Mouse (Mus musculus) cerebellum, adult 2 months (tissue): Measurements from ENCODE around the gene Nkx6-1. TPM values are rescaled to one million over a fixed set of nuclear protein-coding genes. Genes with fewer than 3 reads are reported as not detected.

ENCODE experiments used
- DNase-seq, 2 experiments: peaks; one replicate each; pipeline ENCODE4 v3.0.0; 2021
- H3K27ac ChIP-seq: fragments of 200-500 bp; 2 replicates; pipeline ENCODE4 v1.5.1; 2012; ENCODE audit warnings: low read length, control low read depth, inconsistent platforms; ENCODE audit not compliant: insufficient read depth
- H3K27me3 ChIP-seq: fragments of 200-500 bp; 2 replicates; pipeline ENCODE4 v1.6.1; 2012; ENCODE audit warnings: inconsistent platforms, mild to moderate bottlenecking, low read length, moderate library complexity; ENCODE audit not compliant: control insufficient read depth, insufficient read depth
- H3K4me1 ChIP-seq: fragments of 200-500 bp; 2 replicates; pipeline ENCODE4 v1.6.1; 2011; ENCODE audit warnings: low read length; ENCODE audit not compliant: control insufficient read depth, insufficient read depth
- H3K4me3 ChIP-seq: fragments of 200-500 bp; replicated peaks from 2 replicates; pipeline ENCODE3; 2011; ENCODE audit warnings: mild to moderate bottlenecking, low read depth, low read length, control low read depth; ENCODE audit not compliant: insufficient read depth
- CTCF ChIP-seq: fragments of 200-500 bp; IDR thresholded peaks from 2 replicates; pipeline ENCODE4 v1.5.1; 2011; ENCODE audit warnings: low read depth, mild to moderate bottlenecking, control low read depth, low read length, moderate library complexity, borderline replicate concordance; ENCODE audit not compliant: insufficient read depth
- POLR2A ChIP-seq: fragments of 200-500 bp; IDR thresholded peaks from 2 replicates; pipeline ENCODE4 v1.6.1; 2011; ENCODE audit warnings: low read length, control low read depth, borderline replicate concordance; ENCODE audit not compliant: insufficient read depth
- WGBS: fragments of 180-500 bp; shearing (Covaris S2); methylation state at CpG from one replicate; pipeline ENCODE4 v1.1.7; 2018; 5-methylcytosine and 5-hydroxymethylcytosine counted together
- polyA plus RNA-seq: library from polyadenylated mRNA; depleted of rRNA; stranded (reverse); fragments of >200 nt; gene quantifications from 2 replicates; pipeline ENCODE4 v1.2.3, GENCODE M21; 2012

Gene Nkx6-1
- polyA plus RNA-seq, 1 experiment, result 2.0 TPM

GRCm38 (mm10) chr5:101663621-101664422, 974 bp downstream of the Nkx6-1 start:
- peaks cover 27% of the 10 kb centered on the region; the same call in 1 of the 2 replicates for H3K27me3 ChIP-seq
- DNase-seq, result no peak
- 2% methylated on average over 81 of the region's 94 CpGs for WGBS
- no peak overlapping the region for H3K27ac ChIP-seq
- no peaks in the 10 kb centered on the region for H3K4me1 ChIP-seq
- TF ChIP-seq CTCF, result no peak
- no peak for TF ChIP-seq POLR2A
- H3K4me3 ChIP-seq, result no peak overlapping the region

- WGBS, result 2% methylated on average over 23 of the region's 23 CpGs
- Histone ChIP-seq H3K4me3 (no peak overlapping the region), H3K27me3 (peaks cover 28% of the 10 kb centered on the region; the same call in 1 of the 2 replicates), H3K27ac (no peak overlapping the region), H3K4me1 (no peaks in the 10 kb centered on the region)
- TF ChIP-seq POLR2A (no peak), CTCF (no peak)
- DNase-seq, result peak in 1 of 2 experiments; percentile 17
These were observed 1.6 kb downstream of the Nkx6-1 start for GRCm38 (mm10) chr5:101663176-101663575.

- H3K4me3 ChIP-seq, result no peak overlapping the region
- no peak overlapping the region for H3K27ac ChIP-seq
- no peaks in the 10 kb centered on the region for H3K4me1 ChIP-seq
- no peak for TF ChIP-seq POLR2A
- TF ChIP-seq CTCF, result no peak
- H3K27me3 ChIP-seq, result peaks cover 27% of the 10 kb centered on the region; the same call in 1 of the 2 replicates
- 7% methylated on average over 8 of the region's 8 CpGs for WGBS
- DNase-seq, result no peak
These were observed 2.3 kb downstream of the Nkx6-1 start for GRCm38 (mm10) chr5:101662485-101662884.

GRCm38 (mm10) chr5:101661561-101662211, 3.1 kb downstream of the Nkx6-1 start:
- no peak overlapping the region for H3K4me3 ChIP-seq
- 7% methylated on average over 25 of the region's 25 CpGs for WGBS
- no peak for TF ChIP-seq CTCF
- TF ChIP-seq POLR2A, result no peak
- H3K27ac ChIP-seq, result no peak overlapping the region
- peak in 1 of 2 experiments; percentile 21 for DNase-seq
- peaks cover 27% of the 10 kb centered on the region; the same call in 1 of the 2 replicates for H3K27me3 ChIP-seq
- no peaks in the 10 kb centered on the region for H3K4me1 ChIP-seq

- H3K27me3 ChIP-seq, result peaks cover 25% of the 10 kb centered on the region; the same call in 1 of the 2 replicates
- H3K4me3 ChIP-seq, result no peak overlapping the region
- H3K4me1 ChIP-seq, result no peaks in the 10 kb centered on the region
- H3K27ac ChIP-seq, result no peak overlapping the region
- no peak for TF ChIP-seq POLR2A
- no peak for TF ChIP-seq CTCF
- 13% methylated on average over 3 of the region's 3 CpGs for WGBS
- no peak for DNase-seq
These were observed 4.1 kb downstream of the Nkx6-1 start for GRCm38 (mm10) chr5:101660666-101661065.

- no peak overlapping the region for H3K4me3 ChIP-seq
- 2% methylated on average over 39 of the region's 39 CpGs for whole genome bisulfite sequencing
These were observed 5.3 kb downstream of the Nkx6-1 start for GRCm38 (mm10) chr5:101659411-101659971.

GRCm38 (mm10) chr5:101658984-101659290, 5.9 kb downstream of the Nkx6-1 start:
- Histone ChIP-seq H3K4me1 (no peaks in the 10 kb centered on the region), H3K27me3 (peaks cover 17% of the 10 kb centered on the region; the same call in 1 of the 2 replicates), H3K4me3 (no peak overlapping the region), H3K27ac (no peak overlapping the region)
- 5% methylated on average over 23 of the region's 23 CpGs for WGBS
- TF ChIP-seq CTCF (no peak), POLR2A (no peak)
- no peak for DNase-seq

More at GRCm38 (mm10) chr5:101659411-101659971, 5.3 kb downstream of the Nkx6-1 start:
- no peak overlapping the region for H3K27ac ChIP-seq
- no peaks in the 10 kb centered on the region for H3K4me1 ChIP-seq
- DNase-seq, result peak in 1 of 2 experiments; percentile 18
- peaks cover 20% of the 10 kb centered on the region; the same call in 1 of the 2 replicates for H3K27me3 ChIP-seq
- TF ChIP-seq POLR2A (no peak), CTCF (no peak)
